Mouse (Mus musculus) C2C12 (cell line): ENCODE measurements around the gene Bbx.

Experiments used
- CTCF ChIP-seq: IDR thresholded peaks from one replicate; pipeline ENCODE4 v1.5.1; 2011; ENCODE audit not compliant: control insufficient read depth, insufficient read depth, insufficient read length
- MYOG ChIP-seq: IDR thresholded peaks from one replicate; pipeline ENCODE4 v1.6.1; 2011; ENCODE audit not compliant: control insufficient read depth, insufficient read length; ENCODE audit errors: extremely low read depth
- USF1 ChIP-seq: IDR thresholded peaks from one replicate; pipeline ENCODE4 v1.6.1; 2011; ENCODE audit warnings: low read depth, mild to moderate bottlenecking, control low read depth, moderate library complexity

DNA sequence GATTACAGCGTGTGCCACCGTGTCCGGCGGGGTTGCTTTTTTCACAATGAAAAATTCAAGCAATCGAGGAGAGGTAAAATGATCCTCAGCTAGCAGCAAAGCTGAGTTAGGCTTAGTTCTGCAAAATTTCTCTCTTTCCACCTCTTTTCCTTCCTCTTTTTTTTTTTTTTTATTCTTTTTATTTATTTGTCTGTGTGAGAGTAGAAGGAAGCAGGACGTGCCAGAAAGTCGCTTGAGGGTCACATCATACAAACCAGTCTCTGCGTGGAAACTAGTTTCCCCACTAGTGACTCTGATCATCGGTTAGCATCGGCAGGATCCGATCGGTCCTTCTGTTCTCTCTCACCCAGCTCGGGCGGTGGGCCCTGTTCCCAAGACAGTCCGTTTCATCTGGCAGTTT lies 5.6 kb upstream of the Bbx start:
- no peak for TF ChIP-seq CTCF
- no peak for TF ChIP-seq MYOG
- TF ChIP-seq USF1, result no peak
